9 mouse cellular contexts compared by ENCODE assay signal in genomic region chr8:105470681-105471313, GRCm38 (mm10). TPM values are rescaled to one million over a fixed set of nuclear protein-coding genes. Genes with fewer than 3 reads are reported as not detected.
DNase-seq lines count a peak whose midpoint lies in the region; ATAC-seq and TF ChIP-seq lines count a peak whose summit lies in the region.
"Had no signal": no experiment of that assay in that cellular context is flagged by ENCODE, and none has a peak within 500 bp of the region (broad histone marks: within the 10 kb centered on the region; RNA-seq: fewer than 3 reads in every experiment).

No protein-coding gene starts in this region.

- H3K27me3 ChIP-seq in lung, embryonic 14.5 days (ENCODE audit: insufficient read depth, low read length): 0 out of 2 replicates have a peak, but pooled peaks cover 6% of the 10 kb centered on the region
- peaks cover 18% of the 10 kb centered on the region for H3K27me3 ChIP-seq in forebrain, embryonic 11.5 days (ENCODE audit: control insufficient read depth, insufficient read depth, low read length)
- peaks cover 11% of the 10 kb centered on the region for H3K27me3 ChIP-seq in limb, embryonic 14.5 days (ENCODE audit: control insufficient read depth, insufficient read depth, low read length)
- no peaks in the 10 kb centered on the region for H3K27me3 ChIP-seq in small intestine, adult 2 months (ENCODE audit: control insufficient read depth, insufficient read depth, low read length)

- H3K27ac ChIP-seq in lung, embryonic 14.5 days (ENCODE audit: low read depth): 0 out of 2 replicates have a peak overlapping the region, but pooled peaks have one; percentile 0
- H3K27ac ChIP-seq in forebrain, embryonic 11.5 days (ENCODE audit: low read depth, low read length): no peak overlapping the region
- H3K27ac ChIP-seq in limb, embryonic 14.5 days (replicated peaks; ENCODE audit: low read depth, low read length): peak overlapping the region; percentile 43; the same call in 1 of the 2 replicates
- H3K27ac ChIP-seq in small intestine, adult 2 months (ENCODE audit: insufficient read depth, low read depth, low read length): peak overlapping the region; percentile 17; the same call in 1 of the 2 replicates

- ATAC-seq in lung, embryonic 14.5 days (ENCODE audit: insufficient read depth): no peak
- no peak; the same call in 1 of the 2 replicates for ATAC-seq in forebrain, embryonic 11.5 days (replicated peaks; ENCODE audit: low FRiP score)
- peak; percentile 68 for ATAC-seq in limb, embryonic 14.5 days (ENCODE audit: low FRiP score, low read depth)

- H3K4me2 ChIP-seq in lung, embryonic 14.5 days: peak overlapping the region; percentile 68
- H3K4me2 ChIP-seq in forebrain, embryonic 11.5 days (ENCODE audit: low read depth, low read length, severe bottlenecking): peak overlapping the region; percentile 67
- peak overlapping the region; percentile 64 for H3K4me2 ChIP-seq in limb, embryonic 14.5 days (replicated peaks; ENCODE audit: low read depth, low read length, severe bottlenecking)

- DNase-seq in lung, embryonic 14.5 days: no peak
- no peak for DNase-seq in lung, postnatal 36 days
- DNase-seq in forebrain, embryonic 11.5 days (ENCODE audit: low spot score): no peak
- no peak for DNase-seq in limb, embryonic 14.5 days (ENCODE audit: low spot score)
- no peak for DNase-seq in left cerebral cortex, adult 11 months (ENCODE audit: low spot score)
- no peak for DNase-seq in adrenal gland, postnatal 36 days
- no peak for DNase-seq in embryo, embryonic 10 days (ENCODE audit: low spot score)

- peaks cover 18% of the 10 kb centered on the region for H3K36me3 ChIP-seq in lung, embryonic 14.5 days (ENCODE audit: insufficient read depth)
- no peaks in the 10 kb centered on the region for H3K36me3 ChIP-seq in forebrain, embryonic 11.5 days (ENCODE audit: control insufficient read depth, insufficient read depth, low read length)
- peaks cover 22% of the 10 kb centered on the region for H3K36me3 ChIP-seq in limb, embryonic 14.5 days (ENCODE audit: control insufficient read depth, insufficient read depth, low read length)
- no peaks in the 10 kb centered on the region; the same call in 1 of the 2 replicates for H3K36me3 ChIP-seq in small intestine, adult 2 months (ENCODE audit: control insufficient read depth, insufficient read depth, low read length)

- peak overlapping the region; percentile 44; the same call in 1 of the 2 replicates for H3K9ac ChIP-seq in lung, embryonic 14.5 days
- peak overlapping the region; percentile 48 for H3K9ac ChIP-seq in forebrain, embryonic 11.5 days (ENCODE audit: low read length)
- peak overlapping the region; percentile 50 for H3K9ac ChIP-seq in limb, embryonic 14.5 days (ENCODE audit: low read depth, low read length, severe bottlenecking)

- WGBS in lung, embryonic 14.5 days: 15% methylated on average over 11 of the region's 11 CpGs
- 20% methylated on average over 11 of the region's 11 CpGs for WGBS in forebrain, embryonic 11.5 days
- whole genome bisulfite sequencing in limb, embryonic 14.5 days: 19% methylated on average over 10 of the region's 11 CpGs
- 25% methylated on average over 11 of the region's 11 CpGs for WGBS in small intestine, adult 2 months

- TF ChIP-seq CTCF in lung, embryonic 14.5 days (IDR thresholded peaks at IDR 0.05; ENCODE audit: low read depth): no peak
- TF ChIP-seq CTCF in small intestine, adult 2 months (IDR thresholded peaks at IDR 0.05; ENCODE audit: extremely low read depth, insufficient read length, insufficient replicate concordance, low read depth, low read length): no peak

- H3K4me1 ChIP-seq in lung, embryonic 14.5 days (ENCODE audit: insufficient read depth): peaks cover 27% of the 10 kb centered on the region
- peaks cover 36% of the 10 kb centered on the region for H3K4me1 ChIP-seq in forebrain, embryonic 11.5 days (replicated peaks; ENCODE audit: control insufficient read depth, insufficient read depth, low read length)
- peaks cover 26% of the 10 kb centered on the region for H3K4me1 ChIP-seq in limb, embryonic 14.5 days (ENCODE audit: control insufficient read depth, insufficient read depth, low read length)
- H3K4me1 ChIP-seq in small intestine, adult 2 months (ENCODE audit: control insufficient read depth, insufficient read depth, insufficient read length, low read length): peaks cover 40% of the 10 kb centered on the region

- H3K4me3 ChIP-seq in lung, embryonic 14.5 days (ENCODE audit: low read depth, low read length): peak overlapping the region; percentile 35
- H3K4me3 ChIP-seq in forebrain, embryonic 11.5 days (ENCODE audit: low read depth, low read length): peak overlapping the region; percentile 31
- H3K4me3 ChIP-seq in limb, embryonic 14.5 days (replicated peaks; ENCODE audit: low read length): peak overlapping the region; percentile 23
- peak overlapping the region; percentile 59 for H3K4me3 ChIP-seq in small intestine, adult 2 months (ENCODE audit: low read depth, low read length)

- no peak for TF ChIP-seq POLR2A in limb, embryonic 14.5 days (IDR thresholded peaks at IDR 0.05; ENCODE audit: borderline replicate concordance, extremely low read depth, insufficient read depth, insufficient read length)
- no peak for TF ChIP-seq POLR2A in small intestine, adult 2 months (IDR thresholded peaks at IDR 0.05; ENCODE audit: low read depth, low read length)

- no peaks in the 10 kb centered on the region for H3K9me3 ChIP-seq in lung, embryonic 14.5 days (ENCODE audit: low read depth, low read length)
- no peaks in the 10 kb centered on the region for H3K9me3 ChIP-seq in forebrain, embryonic 11.5 days (ENCODE audit: control insufficient read depth, low read length)
- H3K9me3 ChIP-seq in limb, embryonic 14.5 days (ENCODE audit: control insufficient read depth, low read length): no peaks in the 10 kb centered on the region

RNA-seq across cellular contexts. Expression of gene Tppp3, which starts 0.5 kb away (rescaled TPM):
- 41.1 and 42.3 TPM in 2 replicates for polyA plus RNA-seq in lung, embryonic 14.5 days (2014; fragmentation: Nextera tagmentation; extraction: Ambion mirVana)
- polyA plus RNA-seq in forebrain, embryonic 11.5 days (2014; fragmentation: Nextera tagmentation; extraction: Ambion mirVana): 36.1 and 37.7 TPM in 2 replicates
- polyA plus RNA-seq in limb, embryonic 14.5 days (2012; rRNA removed): 107 and 130 TPM in 2 replicates
- 123 and 164 TPM in 2 replicates for polyA plus RNA-seq in limb, embryonic 14.5 days (2014; fragmentation: Nextera tagmentation; extraction: Ambion mirVana)
- 36.9 and 60.5 TPM in 2 replicates for polyA plus RNA-seq in small intestine, adult 2 months (2012; rRNA removed)
- 10 to 100 TPM; 23.6 to 36.2 TPM for total RNA-seq in adrenal gland, postnatal 36 days (2021)
- total RNA-seq: hematopoietic stem cell, adult 5-6 weeks had no signal

RNA-seq across cellular contexts. Expression of gene Zdhhc1, which starts 25.9 kb away (rescaled TPM):
- polyA plus RNA-seq in lung, embryonic 14.5 days (2014; fragmentation: Nextera tagmentation; extraction: Ambion mirVana): 40.0 and 41.9 TPM in 2 replicates
- polyA plus RNA-seq in forebrain, embryonic 11.5 days (2014; fragmentation: Nextera tagmentation; extraction: Ambion mirVana): 20.2 and 24.6 TPM in 2 replicates
- polyA plus RNA-seq in limb, embryonic 14.5 days (2012; rRNA removed): 72.3 and 90.2 TPM in 2 replicates
- polyA plus RNA-seq in limb, embryonic 14.5 days (2014; fragmentation: Nextera tagmentation; extraction: Ambion mirVana): 36.8 and 42.9 TPM in 2 replicates
- 14.8 and 15.2 TPM in 2 replicates for polyA plus RNA-seq in small intestine, adult 2 months (2012; rRNA removed)
- 10 to 100 TPM; 16.0 to 17.7 TPM for total RNA-seq in adrenal gland, postnatal 36 days (2021)

RNA-seq across cellular contexts. Expression of gene Hsd11b2, which starts 47.8 kb away (rescaled TPM):
- polyA plus RNA-seq in lung, embryonic 14.5 days (2014; fragmentation: Nextera tagmentation; extraction: Ambion mirVana): 4.8 and 5.9 TPM in 2 replicates
- polyA plus RNA-seq in forebrain, embryonic 11.5 days (2014; fragmentation: Nextera tagmentation; extraction: Ambion mirVana): 13.5 and 13.6 TPM in 2 replicates
- polyA plus RNA-seq in limb, embryonic 14.5 days (2012; rRNA removed): 3.3 and 6.4 TPM in 2 replicates
- polyA plus RNA-seq in limb, embryonic 14.5 days (2014; fragmentation: Nextera tagmentation; extraction: Ambion mirVana): 1.7 and 2.2 TPM in 2 replicates
- polyA plus RNA-seq in small intestine, adult 2 months (2012; rRNA removed): 5.0 and 12.2 TPM in 2 replicates
- total RNA-seq in adrenal gland, postnatal 36 days (2021): under 1 TPM; 0.23 to 0.66 TPM
- total RNA-seq: hematopoietic stem cell, adult 5-6 weeks had no signal

RNA-seq across cellular contexts. Expression of gene Lrrc36, which starts 57.4 kb away (rescaled TPM):
- 0.34 and 0.50 TPM in 2 replicates for polyA plus RNA-seq in lung, embryonic 14.5 days (2014; fragmentation: Nextera tagmentation; extraction: Ambion mirVana)
- polyA plus RNA-seq in forebrain, embryonic 11.5 days (2014; fragmentation: Nextera tagmentation; extraction: Ambion mirVana): 1.2 and 1.4 TPM in 2 replicates
- polyA plus RNA-seq in limb, embryonic 14.5 days (2012; rRNA removed): 0.84 and 1.0 TPM in 2 replicates
- 0.58 and 0.62 TPM in 2 replicates for polyA plus RNA-seq in limb, embryonic 14.5 days (2014; fragmentation: Nextera tagmentation; extraction: Ambion mirVana)
- 0.06 TPM in 1 of 2 replicates, not detected in the other for polyA plus RNA-seq in small intestine, adult 2 months (2012; rRNA removed)
- 1 to 10 TPM; 2.4 to 2.8 TPM for total RNA-seq in adrenal gland, postnatal 36 days (2021)

RNA-seq across cellular contexts. Expression of gene Kctd19, which starts 57.5 kb away (rescaled TPM):
- polyA plus RNA-seq in lung, embryonic 14.5 days (2014; fragmentation: Nextera tagmentation; extraction: Ambion mirVana): 0.12 and 0.32 TPM in 2 replicates
- polyA plus RNA-seq in forebrain, embryonic 11.5 days (2014; fragmentation: Nextera tagmentation; extraction: Ambion mirVana): not detected in 2 replicates
- 0.04 TPM in 1 of 2 replicates, not detected in the other for polyA plus RNA-seq in limb, embryonic 14.5 days (2012; rRNA removed)
- 0.18 TPM in 1 of 2 replicates, not detected in the other for polyA plus RNA-seq in limb, embryonic 14.5 days (2014; fragmentation: Nextera tagmentation; extraction: Ambion mirVana)
- polyA plus RNA-seq in small intestine, adult 2 months (2012; rRNA removed): not detected in 2 replicates
- total RNA-seq in adrenal gland, postnatal 36 days (2021): not detected
- total RNA-seq: hematopoietic stem cell, adult 5-6 weeks had no signal
